Mouse (Mus musculus): ENCODE results near the gene Slc25a12. TPM values are rescaled to one million over a fixed set of nuclear protein-coding genes. Genes with fewer than 3 reads are reported as not detected.

Slc25a12 gene
- total and polyA plus RNA-seq, 2 experiments from 2014 or later: 122 to 158 TPM

DNA sequence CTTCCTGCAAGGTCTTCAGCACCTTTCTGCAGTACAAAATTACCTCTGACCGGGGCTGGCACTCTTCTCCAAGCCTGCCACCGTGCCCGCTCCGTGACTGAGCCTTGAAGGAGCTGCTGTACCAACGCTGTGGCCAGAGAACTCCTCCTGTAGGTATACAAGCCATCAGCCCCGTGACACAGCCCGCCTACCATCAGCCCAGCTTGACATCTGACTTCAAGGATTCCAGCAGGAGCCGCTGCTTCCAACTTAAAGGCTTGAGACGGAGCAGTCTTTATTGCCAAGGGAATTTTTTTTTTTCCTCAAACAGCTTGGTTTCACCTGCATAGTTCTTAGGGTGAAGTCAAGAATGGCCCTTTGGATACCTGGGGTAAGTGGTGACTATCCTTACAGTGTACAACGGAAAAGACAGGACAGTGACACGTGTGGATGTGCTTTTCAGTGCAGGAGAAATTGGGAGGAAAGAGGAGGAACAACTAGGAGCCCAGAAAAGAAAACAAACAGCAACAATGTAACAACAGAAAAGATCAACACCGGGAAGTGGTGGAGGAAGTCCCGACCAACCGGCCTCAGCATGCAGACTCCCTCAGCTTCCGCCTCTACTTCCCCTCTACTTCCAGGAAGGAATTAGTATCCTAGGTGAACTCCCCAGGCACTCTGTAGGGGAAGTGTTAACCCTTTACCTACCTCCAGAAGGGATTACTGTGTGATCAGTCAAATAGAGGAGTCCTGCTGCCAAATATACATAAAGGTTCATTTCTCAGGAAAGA is 39.0 kb downstream of the Slc25a12 start:
- H3K4me2 ChIP-seq (ENCODE audit: low read depth, low read length): no peak overlapping the region
- H3K9me3 ChIP-seq (ENCODE audit: low read length): no peaks in the 10 kb centered on the region
- no peak for TF ChIP-seq CTCF (IDR thresholded peaks at IDR 0.05; ENCODE audit: low read depth)
- WGBS: 64% methylated on average over 15 of the region's 15 CpGs
- no peaks in the 10 kb centered on the region for H3K27me3 ChIP-seq (ENCODE audit: insufficient read depth, low read length)
- no peak for DNase-seq (ENCODE audit: low spot score)
- H3K4me3 ChIP-seq (ENCODE audit: low read length): no peak overlapping the region
- H3K27ac ChIP-seq: no peak overlapping the region
- no peak for ATAC-seq
- H3K4me1 ChIP-seq (ENCODE audit: insufficient read depth, low read length): no peaks in the 10 kb centered on the region
- peaks cover 22% of the 10 kb centered on the region for H3K36me3 ChIP-seq (ENCODE audit: insufficient read depth, low read length)
- no peak overlapping the region for H3K9ac ChIP-seq (replicated peaks; ENCODE audit: low read length)

DNA sequence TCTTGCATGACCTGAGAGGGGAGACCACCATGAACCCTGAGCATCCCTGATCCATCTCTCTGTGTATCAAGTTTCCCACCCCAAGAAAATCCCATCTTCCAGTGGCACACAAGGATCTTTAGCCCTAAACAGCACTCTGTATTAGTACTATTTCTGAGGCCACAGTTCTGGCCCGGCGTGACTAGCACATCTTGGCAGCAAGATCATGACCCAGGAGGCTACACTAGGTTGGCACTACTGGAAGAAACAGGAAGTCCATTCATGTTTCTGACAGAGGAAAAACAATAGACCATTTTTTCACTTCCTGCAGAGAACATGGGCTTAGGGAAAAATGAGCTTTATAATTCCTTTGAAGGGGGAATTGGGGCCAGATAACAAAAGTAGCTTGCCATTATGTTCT is 39.8 kb downstream of the Slc25a12 start:
- no peak overlapping the region for H3K9ac ChIP-seq (replicated peaks; ENCODE audit: low read length)
- no peaks in the 10 kb centered on the region for H3K9me3 ChIP-seq (ENCODE audit: low read length)
- ATAC-seq (no peak), DNase-seq (ENCODE audit: low spot score) (no peak)
- H3K27ac ChIP-seq: peak overlapping the region; percentile 45; the same call in 1 of the 2 replicates
- H3K4me3 ChIP-seq (ENCODE audit: low read length): no peak overlapping the region
- TF ChIP-seq CTCF (IDR thresholded peaks at IDR 0.05; ENCODE audit: low read depth): no peak
- H3K4me1 ChIP-seq (ENCODE audit: insufficient read depth, low read length): no peaks in the 10 kb centered on the region
- H3K27me3 ChIP-seq (ENCODE audit: insufficient read depth, low read length): no peaks in the 10 kb centered on the region
- H3K36me3 ChIP-seq (ENCODE audit: insufficient read depth, low read length): peaks cover 22% of the 10 kb centered on the region
- 72% methylated on average over 2 of the region's 2 CpGs for whole genome bisulfite sequencing
- H3K4me2 ChIP-seq (ENCODE audit: low read depth, low read length): no peak overlapping the region

DNA sequence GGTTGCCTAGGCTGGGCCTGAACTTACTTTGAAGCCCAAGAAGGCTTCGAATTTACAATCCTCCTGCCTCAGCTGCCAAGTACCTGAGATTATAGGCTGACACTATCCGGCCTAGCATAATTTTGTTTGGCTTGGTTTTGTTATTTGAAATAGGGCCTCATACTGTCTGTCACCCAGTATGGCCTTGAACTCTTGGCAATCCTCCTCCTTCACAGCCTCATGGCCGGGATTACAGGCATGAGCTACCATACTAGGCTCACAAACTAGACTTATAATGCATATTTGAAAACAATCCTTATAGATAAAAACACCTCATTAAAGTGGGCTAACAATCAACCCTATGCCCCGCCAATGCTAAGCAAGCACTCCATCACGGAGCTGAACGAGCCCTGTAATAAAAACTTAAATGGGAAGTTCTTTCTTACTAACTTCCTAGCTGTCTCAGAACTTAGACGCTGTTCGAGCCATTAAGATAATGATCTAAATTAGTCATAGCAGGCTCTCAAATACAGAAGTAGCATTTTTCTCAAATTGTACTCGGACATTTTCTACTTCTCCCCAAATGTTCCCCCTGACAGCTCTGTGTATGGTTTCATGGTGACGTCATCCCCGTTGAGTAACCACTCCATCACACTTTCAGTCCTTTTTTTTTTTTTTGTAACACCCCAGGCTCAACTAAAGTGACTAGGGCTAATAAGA is 40.6 kb downstream of the Slc25a12 start:
- no peak overlapping the region for H3K4me2 ChIP-seq (ENCODE audit: low read depth, low read length)
- TF ChIP-seq CTCF (IDR thresholded peaks at IDR 0.05; ENCODE audit: low read depth): no peak
- DNase-seq (ENCODE audit: low spot score) (no peak), ATAC-seq (no peak)
- H3K4me1 ChIP-seq (ENCODE audit: insufficient read depth, low read length): no peaks in the 10 kb centered on the region
- H3K36me3 ChIP-seq (ENCODE audit: insufficient read depth, low read length): peaks cover 25% of the 10 kb centered on the region
- 90% methylated on average over 11 of the region's 11 CpGs for WGBS
- H3K9me3 ChIP-seq (ENCODE audit: low read length): no peaks in the 10 kb centered on the region
- no peak overlapping the region for H3K4me3 ChIP-seq (ENCODE audit: low read length)
- H3K27ac ChIP-seq: no peak overlapping the region
- no peak overlapping the region for H3K9ac ChIP-seq (replicated peaks; ENCODE audit: low read length)
- no peaks in the 10 kb centered on the region for H3K27me3 ChIP-seq (ENCODE audit: insufficient read depth, low read length)

DNA sequence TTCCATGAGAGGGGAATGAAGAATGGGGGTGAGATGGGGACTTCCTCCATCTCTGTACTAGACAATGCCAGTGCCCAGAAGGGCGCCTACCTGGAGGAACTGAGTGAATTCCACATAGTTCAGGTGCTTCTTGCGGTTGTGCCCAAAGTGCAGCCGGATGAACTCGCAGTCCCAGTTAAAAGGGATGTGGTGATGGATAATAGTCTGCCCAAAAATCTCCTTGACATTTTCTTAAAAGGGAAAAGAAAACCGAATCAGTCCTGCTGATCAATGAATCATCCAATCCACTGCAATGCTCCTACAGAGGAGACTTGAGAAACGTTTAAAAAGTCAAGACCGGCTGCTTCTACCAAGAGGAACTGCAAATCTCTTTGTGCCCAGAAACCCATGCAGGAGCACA is 43.7 kb downstream of the Slc25a12 start:
- no peaks in the 10 kb centered on the region for H3K4me1 ChIP-seq (ENCODE audit: insufficient read depth, low read length)
- H3K27ac ChIP-seq: no peak overlapping the region
- peaks cover 26% of the 10 kb centered on the region; the same call in 1 of the 2 replicates for H3K36me3 ChIP-seq (ENCODE audit: insufficient read depth, low read length)
- WGBS: 87% methylated on average over 7 of the region's 7 CpGs
- DNase-seq (ENCODE audit: low spot score) (no peak), ATAC-seq (no peak)
- no peaks in the 10 kb centered on the region for H3K9me3 ChIP-seq (ENCODE audit: low read length)
- no peak overlapping the region for H3K9ac ChIP-seq (replicated peaks; ENCODE audit: low read length)
- no peak for TF ChIP-seq CTCF (IDR thresholded peaks at IDR 0.05; ENCODE audit: low read depth)
- H3K27me3 ChIP-seq (ENCODE audit: insufficient read depth, low read length): no peaks in the 10 kb centered on the region
- H3K4me2 ChIP-seq (ENCODE audit: low read depth, low read length): no peak overlapping the region
- no peak overlapping the region for H3K4me3 ChIP-seq (ENCODE audit: low read length)

DNA sequence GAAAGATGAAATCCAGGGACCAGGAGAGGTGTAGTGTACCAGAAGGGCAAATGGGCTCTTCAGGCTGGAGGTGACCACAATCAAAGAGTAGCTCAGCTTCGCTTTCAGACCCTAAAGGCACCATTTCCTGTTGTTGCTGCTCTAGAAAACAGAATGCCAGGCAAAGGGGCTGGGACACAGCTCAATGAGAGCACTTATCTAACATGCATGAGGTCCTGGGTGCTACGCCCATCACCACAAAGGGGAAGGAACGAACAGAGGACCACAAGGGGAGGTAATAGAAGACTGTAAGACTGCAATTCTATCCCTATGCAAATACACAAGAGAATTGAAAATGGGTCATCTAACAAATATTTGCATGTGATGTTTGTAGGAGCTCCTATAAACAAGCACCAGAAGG is 46.1 kb downstream of the Slc25a12 start:
- no peak overlapping the region for H3K9ac ChIP-seq (replicated peaks; ENCODE audit: low read length)
- DNase-seq (ENCODE audit: low spot score) (no peak), ATAC-seq (no peak)
- H3K4me1 ChIP-seq (ENCODE audit: insufficient read depth, low read length): no peaks in the 10 kb centered on the region
- no peaks in the 10 kb centered on the region for H3K27me3 ChIP-seq (ENCODE audit: insufficient read depth, low read length)
- no peak overlapping the region for H3K27ac ChIP-seq
- no peaks in the 10 kb centered on the region for H3K9me3 ChIP-seq (ENCODE audit: low read length)
- peaks cover 30% of the 10 kb centered on the region; the same call in 1 of the 2 replicates for H3K36me3 ChIP-seq (ENCODE audit: insufficient read depth, low read length)
- 93% methylated on average over 3 of the region's 3 CpGs for WGBS
- H3K4me3 ChIP-seq (ENCODE audit: low read length): no peak overlapping the region
- no peak overlapping the region for H3K4me2 ChIP-seq (ENCODE audit: low read depth, low read length)
- no peak for TF ChIP-seq CTCF (IDR thresholded peaks at IDR 0.05; ENCODE audit: low read depth)

DNA sequence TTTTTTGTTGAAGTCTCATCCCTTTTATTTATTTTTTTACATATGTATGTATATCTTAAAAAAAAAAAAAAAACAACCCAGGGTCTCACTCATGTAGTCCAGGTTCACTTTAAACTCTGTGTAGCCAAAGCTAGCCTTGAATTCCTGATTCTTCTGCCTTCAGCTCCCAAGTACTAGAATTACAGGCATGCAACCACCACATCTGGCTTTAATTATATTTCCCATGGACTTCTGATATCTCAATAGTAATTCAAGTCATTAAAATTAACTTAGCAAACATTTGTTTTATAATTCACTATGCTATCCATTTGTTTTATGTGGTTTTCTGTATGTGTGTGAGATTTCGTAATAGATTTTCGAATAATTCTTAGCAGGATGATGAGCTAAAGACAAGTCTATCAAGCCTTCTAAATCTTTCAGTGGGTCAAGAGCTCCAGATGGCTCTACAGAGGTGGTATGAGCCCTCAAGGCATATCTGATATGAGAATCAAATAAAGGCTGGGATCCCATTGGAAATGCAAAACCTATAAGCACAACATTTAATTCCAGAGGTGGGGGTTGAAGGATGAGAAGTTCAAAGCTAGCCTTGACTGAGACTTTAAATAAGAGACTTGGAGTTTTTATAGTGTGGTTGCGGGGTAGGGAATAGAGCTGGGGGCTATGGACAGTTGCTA is 51.3 kb downstream of the Slc25a12 start:
- Histone ChIP-seq H3K4me3 (ENCODE audit: low read length) (no peak overlapping the region), H3K27me3 (ENCODE audit: insufficient read depth, low read length) (no peaks in the 10 kb centered on the region), H3K4me1 (ENCODE audit: insufficient read depth, low read length) (no peaks in the 10 kb centered on the region), H3K36me3 (ENCODE audit: insufficient read depth, low read length) (peaks cover 40% of the 10 kb centered on the region), H3K9ac (replicated peaks; ENCODE audit: low read length) (no peak overlapping the region), H3K4me2 (ENCODE audit: low read depth, low read length) (no peak overlapping the region), H3K27ac (no peak overlapping the region), H3K9me3 (ENCODE audit: low read length) (no peaks in the 10 kb centered on the region)
- DNase-seq (ENCODE audit: low spot score) (no peak), ATAC-seq (no peak)
- no peak for TF ChIP-seq CTCF (IDR thresholded peaks at IDR 0.05; ENCODE audit: low read depth)
- 94% methylated on average over 3 of the region's 3 CpGs for WGBS
